Mouse (Mus musculus) thymus, postnatal 10 days (tissue): ENCODE results near the gene C130032M10Rik.
A peak's percentile ranks its signal among the peaks of the same experiment; 100 is the strongest.

Source experiments
- DNase-seq, 2 experiments: peaks; one replicate each; pipeline ENCODE4 v3.0.0; 2021; ENCODE audit warnings: low spot score in 2 of 2

The C130032M10Rik gene

DNA sequence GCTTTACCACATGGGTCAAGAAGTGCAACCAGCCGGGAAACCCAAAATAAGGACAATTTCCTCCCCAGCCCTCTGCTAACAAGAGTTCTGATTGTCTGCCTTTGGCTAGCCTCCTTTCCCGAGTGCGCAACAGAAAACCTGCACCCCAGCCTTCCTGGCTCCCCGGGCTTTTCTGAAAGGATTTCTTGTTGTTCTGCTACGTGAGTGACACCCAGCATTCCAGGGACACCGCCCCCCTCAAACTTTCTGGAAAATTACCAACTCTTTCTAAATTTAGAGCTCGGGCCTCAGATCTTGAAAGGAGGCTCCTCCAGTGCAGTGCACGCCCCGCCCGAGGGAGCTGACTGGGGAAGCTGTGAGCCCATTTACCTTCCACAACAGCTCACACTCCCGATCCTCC lies at the start of gene C130032M10Rik:
TSS of gene C130032M10Rik (plus strand) at position 334 of the 400 bp plus-strand sequence.
- DNase-seq = no peak

DNA sequence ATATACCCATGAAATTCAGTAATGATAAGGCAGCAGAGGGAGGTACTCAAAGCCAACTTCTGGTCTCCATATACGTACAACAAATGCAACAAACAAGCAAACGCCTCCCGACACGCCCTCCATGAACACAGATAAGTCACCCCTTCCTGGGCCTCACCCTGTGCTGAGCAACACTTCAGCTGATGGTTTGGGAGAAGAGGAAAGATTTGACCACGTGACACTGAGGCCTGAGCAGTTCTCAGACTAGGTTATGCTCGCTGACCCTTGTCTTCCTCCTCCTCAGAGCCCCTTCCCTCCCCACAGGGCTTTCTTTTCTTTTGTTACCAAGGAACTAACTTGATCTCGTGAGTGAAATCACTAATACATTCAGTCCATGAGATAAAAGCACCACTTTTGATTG lies 48.6 kb upstream of the C130032M10Rik start:
- no peak for DNase-seq

DNA sequence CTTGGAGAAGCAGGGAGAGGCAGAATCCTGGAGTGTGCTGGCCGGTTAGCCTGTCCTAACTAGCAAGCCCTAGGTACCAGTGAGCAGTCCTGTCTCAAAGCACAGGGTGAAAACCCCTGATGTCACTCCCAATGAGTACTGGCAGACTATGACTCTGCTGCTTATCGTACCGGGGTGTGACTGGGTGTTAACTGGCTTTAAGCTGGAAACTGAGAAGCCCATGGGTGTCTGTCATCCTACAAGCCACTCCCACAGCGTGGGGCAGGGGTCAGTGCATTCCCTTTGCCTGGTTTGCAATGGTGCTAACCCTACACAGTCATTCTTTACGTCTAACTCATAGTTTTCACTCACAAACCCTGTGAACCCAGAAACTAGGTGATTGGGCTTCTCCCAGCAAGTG lies 47.3 kb upstream of the C130032M10Rik start:
- no peak for DNase-seq

DNA sequence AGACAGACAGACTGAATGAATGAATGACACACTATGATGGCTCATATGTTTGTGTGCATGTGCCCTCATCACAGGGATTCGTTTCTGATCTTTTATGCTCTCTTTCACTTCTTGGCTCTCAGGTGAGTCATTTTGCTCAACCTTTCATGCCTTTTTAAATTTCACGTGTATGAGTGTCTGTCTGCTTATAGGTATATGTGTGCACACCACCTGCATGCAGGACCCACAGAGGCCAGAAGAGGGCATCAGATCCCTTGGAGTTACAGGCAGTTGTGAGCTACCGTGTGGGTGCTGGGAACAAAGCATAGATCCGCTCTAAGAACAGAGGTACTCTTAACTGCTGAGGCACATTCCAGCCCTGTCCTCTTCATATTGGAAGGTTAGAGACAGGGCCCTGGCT lies 46.8 kb upstream of the C130032M10Rik start:
- no peak for DNase-seq

DNA sequence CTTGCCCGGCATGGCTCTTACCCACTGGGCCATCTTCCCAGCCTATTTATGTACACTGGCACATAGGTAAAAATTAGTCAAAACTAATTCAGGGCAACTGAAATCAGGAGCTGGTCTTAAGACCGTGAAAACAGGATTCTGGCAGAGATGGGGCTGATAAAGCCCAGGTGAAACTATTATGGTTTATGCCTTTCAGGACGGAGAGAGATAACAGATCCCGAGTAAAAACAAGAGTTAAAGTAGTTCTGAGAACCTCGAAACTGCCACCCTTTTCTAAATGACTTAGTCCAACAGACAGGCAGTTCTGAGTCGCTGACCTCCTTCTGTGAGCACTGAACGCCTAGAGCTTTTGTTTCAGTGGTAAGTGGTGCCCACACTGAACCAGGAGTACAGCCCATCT lies 43.6 kb upstream of the C130032M10Rik start:
- DNase-seq = no peak

DNA sequence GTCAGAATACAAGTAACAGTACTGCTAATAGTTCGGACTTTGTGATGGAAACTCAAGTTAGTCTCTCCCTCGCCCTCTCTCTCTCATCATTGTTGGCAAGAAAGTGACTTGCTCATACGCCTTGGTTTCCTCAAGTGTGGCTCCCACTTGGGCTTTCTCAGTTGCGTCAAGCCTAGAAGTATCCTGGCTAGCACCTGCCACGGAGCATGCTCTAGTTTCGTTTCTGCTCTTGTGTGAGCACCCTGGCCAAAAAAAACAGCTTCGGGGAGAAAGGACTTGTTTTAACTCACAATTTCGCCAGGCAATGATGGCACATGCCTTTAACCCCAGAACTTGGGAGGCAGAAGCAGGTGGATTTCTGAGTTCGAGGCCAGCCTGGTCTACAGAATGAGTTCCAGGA lies 38.5 kb upstream of the C130032M10Rik start:
- no peak for DNase-seq

DNA sequence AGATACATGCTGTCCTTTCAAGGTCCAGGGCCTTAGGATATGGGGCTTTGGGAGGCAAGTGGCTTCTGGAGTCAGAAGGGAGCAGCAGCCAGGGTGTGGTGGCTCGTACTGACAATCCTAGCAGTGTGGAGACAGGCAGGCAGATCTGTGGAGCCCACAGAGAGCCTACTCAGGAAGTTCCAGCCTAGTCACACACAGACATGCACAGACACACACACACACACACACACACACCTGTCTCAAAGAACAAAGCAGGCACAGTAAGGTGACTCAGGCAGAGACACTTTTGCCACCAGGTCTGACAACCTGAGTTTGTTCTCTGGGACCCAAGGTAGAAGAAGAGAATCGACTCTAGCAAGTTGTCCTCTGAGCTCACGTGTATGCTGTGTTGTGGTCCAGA lies 34.6 kb upstream of the C130032M10Rik start:
- DNase-seq = no peak

DNA sequence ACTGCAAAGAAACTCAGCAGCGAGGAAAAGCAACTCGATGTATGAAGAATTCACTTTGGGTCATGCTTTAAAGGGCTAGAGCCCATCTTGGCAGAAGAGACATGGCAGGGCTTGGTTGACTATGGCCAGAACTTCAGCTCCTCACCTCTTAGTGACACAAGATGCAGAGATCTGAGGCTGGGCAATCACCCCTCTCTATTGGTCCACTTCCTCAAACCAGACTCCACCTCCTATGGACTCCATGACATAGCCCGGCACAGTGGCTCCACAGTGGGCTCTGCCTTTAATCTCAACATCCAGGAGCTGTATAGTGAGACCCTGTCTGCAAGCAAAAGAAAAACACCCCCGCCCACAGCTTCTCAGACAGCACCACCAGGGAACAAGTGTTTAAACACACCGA lies 30.7 kb upstream of the C130032M10Rik start:
- no peak for DNase-seq

DNA sequence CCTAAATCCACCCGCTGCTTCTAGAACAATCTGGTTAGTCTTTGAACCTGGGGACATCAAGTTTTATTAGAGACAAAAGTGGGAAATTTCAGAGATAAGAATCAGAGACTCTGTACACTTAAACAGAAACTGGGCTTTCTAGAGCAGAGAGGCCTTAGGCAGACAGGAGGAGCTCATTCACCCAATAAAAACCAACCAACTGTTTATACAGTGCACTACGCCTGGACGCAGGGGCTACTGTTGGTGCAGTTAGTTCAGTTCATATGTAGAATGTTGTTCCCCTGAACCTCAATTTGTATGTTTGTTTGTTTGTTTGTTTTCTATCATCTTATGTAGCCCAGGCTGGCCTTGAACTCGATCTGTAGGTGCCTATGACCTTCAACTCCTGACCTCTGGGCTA lies 28.7 kb upstream of the C130032M10Rik start:
- DNase-seq = no peak

DNA sequence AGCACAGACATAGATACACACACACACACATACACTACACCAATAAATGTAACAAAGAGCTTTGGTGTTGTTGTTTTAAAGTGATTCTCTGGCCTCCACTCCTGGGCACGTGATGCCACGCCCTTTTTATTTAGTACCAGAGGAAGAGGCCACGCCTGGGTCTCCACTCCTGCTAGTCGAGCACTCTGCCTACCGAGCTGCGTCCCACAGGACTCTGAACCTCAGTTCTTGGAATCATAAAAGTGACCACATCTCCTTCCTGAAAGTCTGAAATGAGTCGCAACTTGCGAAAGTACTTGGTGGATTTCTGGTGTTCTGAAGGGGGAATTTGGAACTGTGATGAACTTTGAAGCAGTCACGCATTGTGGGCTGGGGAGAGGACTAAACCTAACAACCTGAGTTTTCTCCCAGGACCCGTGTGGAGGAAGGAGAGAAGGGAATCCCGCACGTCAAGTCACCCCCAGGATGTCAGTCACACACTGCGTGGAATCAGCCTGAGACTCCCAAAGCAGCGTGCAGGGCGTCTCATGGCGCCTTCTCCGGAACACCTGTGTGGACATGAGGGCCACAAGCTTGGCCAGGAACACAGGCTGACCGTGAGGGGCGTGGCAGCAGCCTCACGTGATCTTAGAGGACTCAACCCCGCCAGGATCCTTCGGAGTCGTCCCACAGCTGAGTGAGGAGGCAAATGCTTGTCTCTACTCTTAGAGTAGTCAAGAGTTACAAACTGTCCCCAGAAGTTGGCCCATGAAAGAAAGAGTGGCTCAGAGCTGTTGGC lies 27.8 kb upstream of the C130032M10Rik start:
- DNase-seq = no peak

DNA sequence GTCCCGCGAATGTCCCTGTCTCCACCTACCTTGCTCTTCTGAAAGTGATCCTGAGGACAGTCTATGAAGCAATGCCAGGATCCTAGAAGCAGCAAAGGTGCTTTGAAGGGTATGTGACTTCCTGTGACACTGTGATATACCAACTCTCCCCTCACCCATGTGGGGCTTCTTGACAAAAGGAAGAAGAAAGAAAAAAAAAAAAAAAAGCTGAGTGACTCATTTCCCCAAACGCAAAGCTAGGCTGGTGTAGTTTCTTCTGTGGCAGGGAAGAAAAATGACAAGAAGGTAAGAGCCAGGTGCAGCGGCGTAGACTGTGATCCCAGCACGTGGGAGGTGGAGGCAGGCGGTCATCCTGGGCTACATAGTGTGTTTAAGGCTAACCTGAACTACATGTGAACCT lies 19.0 kb upstream of the C130032M10Rik start:
- DNase-seq = peak; percentile 56 to 57

DNA sequence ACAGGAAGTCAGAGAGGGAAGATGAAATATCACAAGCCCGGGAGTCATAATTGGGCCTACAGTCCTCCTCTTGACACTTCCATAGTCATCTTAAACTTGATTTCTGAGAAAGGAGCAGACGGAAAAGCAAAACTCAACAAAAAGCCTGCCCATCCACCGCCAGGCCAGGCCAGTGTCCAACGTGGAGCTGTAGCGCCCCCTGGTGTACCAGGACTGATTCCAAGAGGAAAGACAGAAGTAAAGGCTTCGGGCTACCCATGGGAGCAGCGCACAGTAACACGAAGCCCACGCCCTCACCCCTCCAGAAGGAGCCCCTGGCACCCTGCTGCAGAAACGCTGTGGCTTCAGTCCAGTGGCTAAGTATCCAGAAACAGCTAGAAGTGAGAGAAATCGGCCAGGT lies 17.3 kb upstream of the C130032M10Rik start:
- DNase-seq = peak; percentile 85 to 97

DNA sequence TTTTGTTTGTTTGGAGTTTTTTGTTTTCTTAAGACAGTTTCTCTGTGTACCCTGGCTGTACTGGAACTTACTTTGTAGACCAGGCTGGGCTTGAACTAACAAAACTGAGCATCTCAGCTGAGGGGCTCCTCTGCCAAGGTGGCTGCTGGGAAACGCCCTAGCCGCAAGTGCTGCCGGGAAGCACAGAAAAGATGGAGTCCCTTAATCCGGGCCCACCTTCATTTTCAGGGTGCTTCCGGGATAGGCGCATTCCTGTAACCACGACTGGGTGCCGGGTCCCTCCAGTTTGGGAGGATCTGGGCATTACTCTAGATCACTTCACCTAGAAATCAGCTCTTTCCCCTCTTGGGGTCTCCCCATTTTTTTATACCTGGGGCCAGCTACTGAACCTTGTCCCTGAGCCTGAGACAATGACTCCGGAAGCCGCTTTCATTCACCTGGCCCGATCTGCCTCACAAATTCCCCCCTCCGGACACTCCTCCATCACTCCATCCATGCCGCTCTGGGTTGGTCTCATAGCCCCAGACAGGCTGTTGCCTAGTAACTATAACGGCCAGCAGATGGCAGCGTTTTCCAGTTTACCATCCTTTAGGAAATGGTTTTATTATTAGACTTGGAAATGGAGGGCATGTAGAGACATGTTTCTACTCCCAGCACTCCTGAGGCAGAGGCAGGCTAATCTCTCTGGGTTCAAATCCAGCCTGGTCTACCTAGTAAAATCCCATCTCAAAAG lies 15.5 kb upstream of the C130032M10Rik start:
- DNase-seq = peak; percentile 49 to 67

DNA sequence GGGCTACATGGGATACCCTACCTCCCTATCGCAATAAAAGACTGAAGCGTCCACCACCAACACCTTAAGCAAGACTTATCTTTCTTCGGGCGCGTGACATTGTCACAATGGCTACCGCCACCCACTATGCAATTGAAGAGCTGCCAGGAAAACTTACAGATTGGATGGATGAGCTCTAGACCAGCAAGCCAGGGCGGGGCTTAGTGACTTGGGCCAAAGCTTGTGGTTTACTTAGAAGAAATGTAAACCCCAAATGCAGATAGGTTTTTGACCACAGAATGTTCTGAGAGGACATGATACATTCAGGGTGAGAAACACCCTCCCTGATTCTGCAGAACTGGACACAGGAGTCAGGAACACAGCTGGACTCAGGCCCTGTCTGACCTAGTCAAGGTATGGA lies 14.4 kb upstream of the C130032M10Rik start:
- DNase-seq = no peak

DNA sequence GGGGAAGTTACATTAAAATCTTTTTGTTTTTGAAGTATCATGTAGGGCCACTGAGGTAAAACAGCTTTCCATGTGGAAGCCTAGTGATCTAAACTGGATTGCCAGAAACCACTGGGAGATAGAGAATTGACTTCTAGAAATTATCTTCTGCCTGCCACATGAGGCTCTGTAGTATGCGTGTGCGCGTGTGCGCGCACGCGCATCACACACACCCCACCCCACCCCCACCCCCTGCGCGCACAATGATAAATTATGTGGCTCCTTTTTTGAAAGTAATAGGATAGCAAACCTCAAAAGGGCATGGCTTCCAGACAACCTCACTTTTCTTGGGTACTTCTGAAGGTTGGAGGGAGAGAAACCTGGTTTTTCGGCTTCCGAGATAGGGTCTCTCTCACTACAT lies 13.6 kb upstream of the C130032M10Rik start:
- DNase-seq = no peak

DNA sequence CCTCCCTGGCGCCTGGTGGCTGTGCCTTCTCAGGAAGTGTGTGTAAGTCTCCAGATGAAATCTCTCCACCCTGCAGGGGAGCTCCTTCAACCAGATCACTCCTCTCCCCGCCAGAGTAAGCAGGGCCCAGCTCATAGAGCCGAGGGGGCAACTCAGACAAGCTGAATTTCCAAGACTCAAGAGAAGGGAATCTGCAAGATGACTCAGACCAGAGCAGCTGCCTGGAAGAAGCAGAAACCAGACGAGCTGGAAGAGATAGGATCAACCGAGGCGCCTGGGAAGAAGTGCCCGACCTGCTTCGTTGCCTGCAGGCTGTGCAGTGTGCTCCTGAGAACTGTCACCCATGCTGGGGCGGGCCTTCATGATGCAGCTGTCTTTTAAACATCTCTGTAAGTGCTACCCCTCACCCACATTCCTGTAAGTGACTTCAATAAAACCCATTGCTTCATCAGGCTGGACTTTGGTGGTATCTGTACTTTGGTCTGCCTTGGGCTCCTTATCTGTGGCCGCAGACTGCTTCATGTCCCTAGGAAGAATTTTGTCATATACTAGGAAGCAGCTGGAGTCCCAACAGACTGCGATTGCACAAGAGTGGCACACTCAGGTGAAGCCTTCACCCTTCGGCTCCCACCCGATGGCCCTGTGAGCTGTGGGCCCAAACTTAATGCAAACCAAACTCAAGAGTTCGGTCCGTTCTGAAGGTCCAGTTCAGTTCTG lies 12.6 kb upstream of the C130032M10Rik start:
- no peak for DNase-seq

DNA sequence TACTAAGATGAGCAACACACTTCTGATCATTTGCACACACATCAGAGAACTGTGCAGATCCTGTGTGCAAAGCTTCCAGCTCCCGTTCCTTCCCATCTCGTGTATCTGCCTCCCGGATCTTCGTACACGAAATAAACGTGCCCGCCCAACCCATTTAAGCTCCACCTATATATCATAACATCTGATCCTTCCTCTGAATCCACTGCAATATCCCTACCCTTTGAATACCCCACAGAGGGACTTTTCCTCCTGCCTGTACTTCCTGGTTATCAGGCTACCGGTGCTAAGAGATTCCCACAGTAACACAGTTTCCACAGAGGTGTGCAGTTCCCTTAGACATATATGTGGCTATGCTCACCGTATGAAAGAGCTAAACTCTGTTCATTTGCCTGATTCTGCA lies 10.7 kb upstream of the C130032M10Rik start, which contains the start of gene Ccr4:
TSS of gene Ccr4 (minus strand) at position 101 of the 400 bp plus-strand sequence.
- no peak for DNase-seq

DNA sequence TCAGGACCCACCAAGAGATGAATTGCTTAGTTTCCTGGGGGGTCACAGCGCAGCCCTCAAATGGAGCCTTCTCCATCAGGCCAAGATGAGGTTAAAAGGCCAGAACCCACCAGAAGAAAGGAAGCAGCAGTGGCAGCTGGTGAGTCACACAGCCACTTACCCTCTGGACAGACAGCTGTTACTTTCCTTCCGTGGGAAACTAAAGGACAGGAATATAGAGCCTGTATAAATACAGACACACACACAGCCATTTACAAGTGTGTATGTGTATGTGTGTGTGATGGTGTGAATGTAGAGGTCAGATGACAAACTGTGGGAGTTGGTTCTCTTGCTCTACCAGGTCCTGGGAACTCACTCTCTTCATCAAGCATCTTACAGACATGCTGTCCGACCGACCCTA lies 8.9 kb upstream of the C130032M10Rik start:
- DNase-seq = no peak

DNA sequence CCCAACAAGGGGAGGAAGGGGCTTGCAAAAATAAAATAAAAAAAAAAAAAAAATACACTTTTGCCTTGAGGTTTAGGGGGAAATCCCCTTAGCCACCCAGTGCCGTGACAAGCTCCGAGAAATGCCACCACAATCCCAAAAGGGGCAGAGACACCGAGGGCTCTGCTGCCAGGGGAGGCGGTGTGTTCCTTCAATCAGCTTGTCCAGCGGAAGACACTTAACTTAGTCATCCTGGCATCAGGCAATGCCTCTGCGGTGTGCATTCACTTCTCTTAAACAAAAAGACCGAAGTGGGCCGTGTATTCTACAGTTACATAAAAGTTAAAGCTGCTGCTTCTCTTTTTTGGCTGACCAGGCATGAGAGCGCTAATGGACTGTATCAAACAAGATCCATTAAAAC lies 8.1 kb upstream of the C130032M10Rik start:
- DNase-seq = no peak

DNA sequence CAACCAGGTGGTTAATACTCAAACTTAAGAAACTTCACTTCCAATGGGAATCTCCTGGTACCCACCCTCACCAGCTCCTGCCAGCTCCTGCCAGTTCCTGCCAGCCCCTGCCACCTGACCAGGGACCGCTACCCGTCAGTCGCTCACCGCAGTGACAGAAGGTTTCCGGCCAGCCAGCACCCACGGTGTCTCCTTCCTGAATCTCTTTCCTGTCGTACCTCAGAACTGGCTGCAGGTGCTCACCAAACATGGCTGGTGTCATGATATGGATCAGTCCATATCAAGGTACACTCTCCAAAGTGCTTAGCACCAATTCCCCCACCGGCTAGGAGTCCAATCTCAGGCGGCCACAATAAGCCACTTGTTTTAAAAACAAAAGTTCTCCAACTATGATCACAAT lies 5.7 kb upstream of the C130032M10Rik start:
- peak; percentile 50 to 55 for DNase-seq

DNA sequence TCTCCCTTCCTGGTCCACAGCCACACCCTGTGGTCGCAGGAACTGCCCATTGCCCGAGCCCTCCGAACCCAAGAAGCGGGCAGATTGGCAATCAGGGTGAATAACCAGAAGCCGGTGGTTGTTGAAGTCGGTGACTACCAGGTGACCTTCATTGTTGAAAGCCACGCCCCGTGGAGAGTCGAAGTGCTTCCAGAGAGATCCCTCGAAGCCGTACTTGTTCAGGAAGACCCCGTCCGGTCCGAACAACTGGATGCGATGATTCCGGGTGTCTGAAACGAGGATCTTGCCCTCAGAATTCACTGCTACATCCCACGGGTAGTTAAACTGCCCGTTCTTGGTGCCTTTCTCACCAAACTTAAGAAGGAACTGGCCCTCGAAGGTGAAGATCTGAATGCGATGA lies 2.7 kb upstream of the C130032M10Rik start:
- no peak for DNase-seq

DNA sequence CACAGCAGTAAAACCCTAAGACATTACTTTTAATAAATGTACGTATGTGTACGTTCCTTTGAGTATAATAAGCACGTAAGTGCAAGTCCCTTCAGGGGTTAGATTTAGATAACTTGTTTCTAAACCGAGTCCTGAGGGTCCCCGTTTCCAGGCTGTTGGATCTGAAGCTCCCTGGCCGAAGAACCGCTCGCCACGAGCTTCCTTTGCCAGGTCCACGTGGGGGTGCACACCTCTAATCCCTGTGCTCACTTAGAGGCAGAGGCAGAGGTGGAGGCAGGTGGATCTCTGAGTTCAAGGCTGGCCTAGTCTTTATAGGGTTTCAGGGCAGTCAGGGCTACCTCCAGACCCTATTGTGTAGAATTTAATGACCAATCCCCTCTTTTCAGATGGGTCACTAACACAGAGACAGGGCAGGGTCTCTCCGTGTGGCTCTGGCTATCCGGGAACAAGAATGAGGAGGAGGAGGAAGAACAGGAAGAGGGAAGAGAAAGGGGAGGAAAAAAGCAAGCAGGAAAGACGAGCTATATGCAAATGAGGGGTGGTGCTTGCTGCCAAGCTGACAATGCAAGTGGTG lies 2.5 kb downstream of the C130032M10Rik start:
- no peak for DNase-seq
